16 mouse cellular contexts compared by ENCODE assay signal in the genomic region with DNA sequence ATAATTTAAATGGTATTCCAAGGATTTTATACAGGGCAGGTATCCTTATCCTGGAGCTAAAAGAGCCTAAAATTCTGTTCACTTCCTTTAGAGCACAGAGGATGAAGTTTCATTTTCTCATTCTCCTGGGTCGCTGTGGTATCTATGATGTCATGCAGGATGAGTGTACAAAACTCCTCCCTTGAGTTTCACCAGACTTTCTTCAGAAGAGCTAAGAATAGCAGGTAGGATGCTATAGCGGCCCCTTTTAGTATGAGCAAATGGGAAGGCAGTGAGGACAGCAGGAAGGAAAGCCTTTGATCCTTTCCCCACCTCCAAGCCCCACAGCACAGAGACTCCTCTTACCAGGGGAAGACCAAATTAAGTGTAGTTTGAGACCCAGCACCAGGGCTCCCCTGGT. TPM values are rescaled to one million over a fixed set of nuclear protein-coding genes. Genes with fewer than 3 reads are reported as not detected.
DNase-seq lines count a peak whose midpoint lies in the region; ATAC-seq lines count a peak whose summit lies in the region.
"Had no signal": no experiment of that assay in that cellular context is flagged by ENCODE, and none has a peak within 500 bp of the region (broad histone marks: within the 10 kb centered on the region; RNA-seq: fewer than 3 reads in every experiment).

No protein-coding gene starts in this region.

- no peak overlapping the region for H3K4me3 ChIP-seq in heart, embryonic 13.5 days
- H3K4me3 ChIP-seq in intestine, embryonic 16.5 days (ENCODE audit: low read length) = no peak overlapping the region
- H3K4me3 ChIP-seq: embryonic facial prominence, embryonic 13.5 days; lung, embryonic 15.5 days; neural tube, embryonic 15.5 days; stomach, embryonic 15.5 days had no signal

- no peaks in the 10 kb centered on the region for H3K9me3 ChIP-seq in heart, embryonic 13.5 days
- no peaks in the 10 kb centered on the region for H3K9me3 ChIP-seq in intestine, embryonic 16.5 days (ENCODE audit: control insufficient read depth, low read length)
- H3K9me3 ChIP-seq: embryonic facial prominence, embryonic 13.5 days; lung, embryonic 15.5 days; neural tube, embryonic 15.5 days; stomach, embryonic 15.5 days had no signal

- peak overlapping the region; percentile 37 for H3K4me2 ChIP-seq in heart, embryonic 13.5 days
- H3K4me2 ChIP-seq in intestine, embryonic 16.5 days (ENCODE audit: low read depth, low read length) = no peak overlapping the region
- H3K4me2 ChIP-seq: embryonic facial prominence, embryonic 13.5 days; lung, embryonic 15.5 days; neural tube, embryonic 15.5 days; stomach, embryonic 15.5 days had no signal

- H3K4me1 ChIP-seq in heart, embryonic 13.5 days = peaks cover 22% of the 10 kb centered on the region
- H3K4me1 ChIP-seq in intestine, embryonic 16.5 days (ENCODE audit: control insufficient read depth, insufficient read depth, low read length) = no peaks in the 10 kb centered on the region
- H3K4me1 ChIP-seq: lung, embryonic 15.5 days; neural tube, embryonic 15.5 days; stomach, embryonic 15.5 days had no signal

- ATAC-seq in heart, embryonic 13.5 days (ENCODE audit: extremely low read depth, insufficient number of reproducible peaks, low FRiP score, low TSS enrichment) = no peak
- ATAC-seq in megakaryocyte progenitor cell, adult 5-6 weeks (replicated peaks; ENCODE audit: poor library complexity) = peak; percentile 73
- no peak for ATAC-seq in intestine, embryonic 16.5 days
- ATAC-seq: hindbrain, embryonic 16.5 days had no signal

- H3K27ac ChIP-seq in heart, embryonic 13.5 days (replicated peaks) = peak overlapping the region; percentile 61
- H3K27ac ChIP-seq in intestine, embryonic 16.5 days (ENCODE audit: low read length) = no peak overlapping the region
- H3K27ac ChIP-seq: embryonic facial prominence, embryonic 13.5 days; lung, embryonic 15.5 days; neural tube, embryonic 15.5 days; stomach, embryonic 15.5 days had no signal

- DNase-seq in heart, adult 18-20 months = no peak
- peak; percentile 61 for DNase-seq in 416B (ENCODE audit: low read depth)
- DNase-seq in T-cell, adult 2 months (ENCODE audit: low spot score) = peak; percentile 7
- DNase-seq in c-Kit-positive CD71-positive TER-119-positive erythroid progenitor cells, embryonic 14.5 days (ENCODE audit: low spot score) = no peak
- DNase-seq: cerebellum, adult 11-12 months; kidney, adult 9 months; thymus, postnatal 14 days had no signal

- WGBS in heart, embryonic 13.5 days = 13% methylated on average over 2 of the region's 2 CpGs
- 44% methylated on average over 2 of the region's 2 CpGs for WGBS in intestine, embryonic 16.5 days

- no peaks in the 10 kb centered on the region for H3K27me3 ChIP-seq in heart, embryonic 13.5 days (replicated peaks)
- H3K27me3 ChIP-seq in intestine, embryonic 16.5 days (replicated peaks; ENCODE audit: control insufficient read depth, insufficient read depth, low read length) = no peaks in the 10 kb centered on the region
- H3K27me3 ChIP-seq: embryonic facial prominence, embryonic 13.5 days; lung, embryonic 15.5 days; neural tube, embryonic 15.5 days; stomach, embryonic 15.5 days had no signal

- no peak overlapping the region for H3K9ac ChIP-seq in heart, embryonic 13.5 days
- H3K9ac ChIP-seq in intestine, embryonic 16.5 days (ENCODE audit: low read depth, low read length) = no peak overlapping the region
- H3K9ac ChIP-seq: embryonic facial prominence, embryonic 13.5 days; lung, embryonic 15.5 days; neural tube, embryonic 15.5 days; stomach, embryonic 15.5 days had no signal

- H3K36me3 ChIP-seq in heart, embryonic 13.5 days = no peaks in the 10 kb centered on the region
- H3K36me3 ChIP-seq in intestine, embryonic 16.5 days (ENCODE audit: control insufficient read depth, insufficient read depth, low read length) = no peaks in the 10 kb centered on the region
- H3K36me3 ChIP-seq: embryonic facial prominence, embryonic 13.5 days; lung, embryonic 15.5 days; neural tube, embryonic 15.5 days; stomach, embryonic 15.5 days had no signal

RNA-seq across cellular contexts. Expression of a gene that starts 48.4 kb away (rescaled TPM):
- 1.7 and 2.1 TPM in 2 replicates for polyA plus RNA-seq in heart, embryonic 13.5 days (2015; fragmentation: Nextera tagmentation; extraction: Ambion mirVana)
- 1 to 10 TPM; 1.0 to 1.8 TPM for total RNA-seq in heart, adult 18-20 months (2021)
- total RNA-seq in megakaryocyte progenitor cell, adult 5-6 weeks (2015) = 0.54 and 1.8 TPM in 2 replicates
- total RNA-seq in megakaryocyte progenitor cell, adult 5-6 weeks (2017) = 0.68 and 0.71 TPM in 2 replicates
- polyA plus RNA-seq in intestine, embryonic 16.5 days (2015; fragmentation: Nextera tagmentation; extraction: Ambion mirVana) = 2.2 and 2.4 TPM in 2 replicates
- total RNA-seq: monocyte, adult 5-6 weeks had no signal

Comparison
In these comparisons a context has a peak if more than half of its experiments do, and no peak if none do; other contexts are left out.
1. DNase-seq: peak in 416B (single experiment) and T-cell, adult 2 months (single experiment); none in heart, adult 18-20 months (0 of 2) and c-Kit-positive CD71-positive TER-119-positive erythroid progenitor cells, embryonic 14.5 days (single experiment).